Mouse (Mus musculus) urinary bladder, postnatal 25 days (tissue): ENCODE measurements at regions not wholly inside any gene's neighbourhood (a gene's known extent, or its start where the extent isn't known, plus 50 kb on each side); places are given as distances from the start of the nearest gene placed in this dataset.
A peak's percentile ranks its signal among the peaks of the same experiment; 100 is the strongest.

ENCODE experiments used
- DNase-seq: peaks from one replicate; pipeline ENCODE4 v3.0.0; 2022; ENCODE audit warnings: low spot score

- DNase-seq, result no peak
These were observed 517.2 kb upstream of the Pkn2 start for GRCm38 (mm10) chr3:143398966-143399365.

DNA sequence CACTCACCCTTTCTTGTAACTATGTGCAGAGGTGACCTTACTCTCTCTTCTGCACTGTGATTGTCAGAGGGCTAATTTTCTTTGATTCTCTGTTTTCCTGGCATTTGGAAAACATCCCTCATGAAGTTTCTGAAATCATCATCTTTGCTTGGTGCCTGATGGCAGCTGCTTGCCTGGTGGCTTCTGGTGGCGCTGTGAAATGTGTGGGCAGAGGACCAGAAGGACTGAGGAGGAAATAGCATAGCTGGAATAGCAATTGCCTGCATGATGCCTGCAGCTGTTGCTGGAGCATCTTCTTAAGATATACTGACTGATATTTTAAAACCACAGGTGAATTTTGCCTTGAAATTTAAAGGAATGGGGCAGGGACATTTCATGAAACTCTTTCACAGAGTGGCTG is 502.6 kb upstream of the Pkn2 start:
- DNase-seq, result no peak

DNA sequence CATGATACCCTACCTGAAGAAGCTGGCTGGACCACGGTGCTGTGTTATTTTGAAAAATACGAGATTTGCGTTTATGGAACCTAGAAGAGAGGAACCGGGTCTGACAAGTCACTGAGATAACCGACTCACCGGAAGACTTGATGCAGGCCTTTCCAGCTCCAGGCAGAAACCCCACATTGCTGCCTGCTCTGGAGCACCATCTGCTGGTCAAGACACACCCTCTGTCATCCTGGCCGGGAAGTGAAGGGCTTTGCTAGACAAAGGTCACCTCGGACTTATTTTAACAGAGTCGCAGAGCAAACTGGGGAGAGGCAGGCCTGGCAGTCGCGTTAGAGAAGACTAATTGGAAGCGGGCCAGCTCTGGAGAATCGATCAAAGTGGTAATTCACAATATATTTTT is 497.4 kb upstream of the Pkn2 start:
- peak; percentile 64 for DNase-seq

GRCm38 (mm10) chr3:143377446-143377845 is 495.6 kb upstream of the Pkn2 start:
- no peak for DNase-seq

GRCm38 (mm10) chr3:143375527-143376061 is 493.8 kb upstream of the Pkn2 start:
- DNase-seq, result no peak

GRCm38 (mm10) chr3:143373501-143373900 is 491.7 kb upstream of the Pkn2 start:
- no peak for DNase-seq

DNA sequence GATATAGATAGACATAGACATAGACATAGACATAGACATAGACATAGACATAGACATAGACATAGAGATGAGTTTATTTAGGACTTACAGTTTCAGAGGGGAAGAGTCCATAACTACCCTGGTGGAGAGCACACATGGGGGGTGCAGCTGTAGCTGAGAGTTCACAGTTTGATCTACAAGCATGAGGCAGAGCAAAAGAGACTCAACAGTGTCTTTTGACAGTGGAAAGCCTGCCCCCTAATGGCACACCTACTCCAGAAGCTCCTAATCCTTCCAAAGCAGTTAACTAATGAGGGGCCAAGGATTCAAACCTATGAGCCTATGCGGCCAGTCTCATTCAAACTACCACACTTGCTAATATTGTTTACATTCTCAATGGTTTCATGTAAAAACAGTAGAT is 487.2 kb upstream of the Pkn2 start:
- no peak for DNase-seq

DNA sequence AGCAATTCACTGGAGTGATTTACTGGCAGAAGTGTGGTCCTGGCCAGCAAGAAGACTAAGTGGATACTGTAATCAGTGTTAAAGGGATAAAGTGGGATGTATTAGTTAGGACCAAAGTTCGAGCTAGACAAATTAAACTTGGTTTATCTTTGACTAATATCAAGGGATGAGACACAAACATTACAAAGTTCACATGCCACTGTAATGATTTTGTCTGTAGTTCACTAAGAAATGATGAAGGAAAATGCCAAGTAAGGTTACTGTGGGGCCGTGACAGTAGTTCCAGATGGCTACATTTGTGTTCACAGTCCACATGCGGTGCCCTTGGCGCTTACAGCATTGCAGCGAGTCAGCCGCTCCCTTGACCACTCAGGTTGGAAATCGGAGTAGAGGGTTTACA is 458.2 kb upstream of the Pkn2 start:
- DNase-seq, result no peak

DNA sequence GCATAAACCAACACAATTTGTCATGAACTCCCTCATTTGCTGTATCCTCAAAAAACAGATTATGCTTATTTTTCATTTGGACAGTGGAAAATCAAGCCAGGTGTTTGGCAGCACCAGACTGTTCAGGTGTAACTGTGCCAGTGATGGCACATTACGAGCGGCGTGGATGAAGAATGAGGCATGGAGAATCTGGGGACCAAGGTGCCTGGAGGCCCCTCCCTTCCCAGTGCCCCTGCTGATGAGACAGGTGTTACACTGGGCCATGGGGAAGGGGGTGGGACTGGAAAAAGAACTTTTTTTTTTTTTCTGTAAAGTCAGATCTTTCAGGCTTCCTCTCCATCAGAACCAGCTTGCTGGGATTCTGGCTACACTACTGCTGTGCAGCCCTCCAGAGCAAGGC is 451.5 kb upstream of the Pkn2 start:
- DNase-seq, result no peak

DNA sequence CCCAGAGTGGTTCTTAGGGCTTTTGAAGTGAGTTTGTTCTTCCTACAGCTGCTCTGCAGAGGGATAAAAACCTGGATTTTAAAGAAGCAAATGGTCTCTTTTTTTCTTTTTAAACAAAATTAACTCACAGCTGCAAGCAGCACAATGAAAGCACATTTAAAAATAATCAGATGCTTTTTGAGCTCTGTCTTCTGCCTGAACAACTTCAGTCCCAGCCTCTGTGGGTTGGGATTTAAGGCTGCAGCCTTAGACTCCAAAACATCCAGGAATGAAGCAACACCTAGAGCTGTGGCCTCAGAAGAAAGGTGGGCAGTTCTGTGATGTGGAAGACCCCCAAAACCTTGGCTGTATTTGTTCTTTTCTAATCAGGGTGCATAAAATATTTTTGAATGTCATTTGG is 446.7 kb upstream of the Pkn2 start:
- no peak for DNase-seq

DNA sequence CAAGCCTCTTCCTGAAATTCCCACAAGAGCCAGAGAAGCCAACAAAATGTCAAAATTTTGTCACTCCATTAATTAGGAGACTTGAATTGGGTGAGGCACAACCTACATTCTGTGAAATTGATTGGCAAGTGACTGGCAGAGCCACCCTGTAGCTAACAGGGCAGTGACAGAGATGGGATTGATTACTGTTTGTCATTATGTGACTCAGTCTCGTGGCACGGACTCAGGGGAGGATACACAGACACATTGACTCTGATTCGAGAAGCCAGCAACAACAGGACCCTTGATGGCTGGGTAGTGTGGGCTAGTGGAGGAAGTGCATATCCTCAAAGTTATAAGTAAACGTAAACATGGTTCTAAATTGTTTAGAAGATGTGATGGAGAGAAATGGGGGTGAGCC is 445.8 kb upstream of the Pkn2 start:
- no peak for DNase-seq

- no peak for DNase-seq
These were observed 434.7 kb upstream of the Pkn2 start for GRCm38 (mm10) chr3:143316457-143316856.

GRCm38 (mm10) chr3:143291793-143292192 is 410.0 kb upstream of the Pkn2 start:
- no peak for DNase-seq

DNA sequence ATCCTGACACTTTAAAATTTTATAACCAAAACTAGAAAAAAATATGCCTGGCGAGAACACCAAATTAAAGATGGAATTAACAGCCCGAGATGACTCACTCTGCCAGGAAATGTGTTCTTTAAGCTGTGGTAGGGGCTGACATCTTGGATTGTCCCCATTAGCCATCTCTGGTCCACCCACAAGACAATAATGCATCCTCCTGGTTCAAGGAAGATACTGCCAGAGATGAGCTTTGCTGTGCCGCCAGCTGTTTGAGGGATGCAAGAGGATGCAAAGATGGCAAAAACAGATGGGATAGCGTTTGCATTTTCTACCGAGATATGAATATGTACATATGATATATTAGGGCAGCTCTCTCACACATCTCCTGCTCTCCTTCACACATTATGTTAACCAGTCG is 382.3 kb upstream of the Pkn2 start:
- DNase-seq, result no peak

- DNase-seq, result no peak
These were observed 370.8 kb upstream of the Pkn2 start for GRCm38 (mm10) chr3:143252643-143253042.

DNA sequence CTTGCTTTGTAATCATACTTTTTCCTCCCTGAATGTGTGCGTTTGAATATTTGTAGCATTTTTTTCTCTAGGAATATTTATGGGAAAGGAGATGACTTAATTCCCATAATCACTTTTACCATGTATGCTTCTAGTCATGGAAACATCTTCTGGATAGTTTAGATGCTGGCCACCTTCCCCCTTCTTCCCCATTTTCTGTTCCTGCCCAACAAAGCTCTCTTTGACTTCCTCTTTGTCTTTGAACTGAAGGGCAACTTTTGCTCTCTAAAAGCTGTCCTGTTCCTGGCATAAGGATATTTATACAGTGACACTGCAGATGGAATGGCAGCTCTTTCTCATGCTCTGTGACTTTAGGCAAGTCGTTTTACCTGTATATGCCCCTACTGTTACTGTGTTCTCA is 370.2 kb upstream of the Pkn2 start:
- DNase-seq, result no peak

GRCm38 (mm10) chr3:143242691-143243090 is 360.9 kb upstream of the Pkn2 start:
- DNase-seq, result no peak

DNA sequence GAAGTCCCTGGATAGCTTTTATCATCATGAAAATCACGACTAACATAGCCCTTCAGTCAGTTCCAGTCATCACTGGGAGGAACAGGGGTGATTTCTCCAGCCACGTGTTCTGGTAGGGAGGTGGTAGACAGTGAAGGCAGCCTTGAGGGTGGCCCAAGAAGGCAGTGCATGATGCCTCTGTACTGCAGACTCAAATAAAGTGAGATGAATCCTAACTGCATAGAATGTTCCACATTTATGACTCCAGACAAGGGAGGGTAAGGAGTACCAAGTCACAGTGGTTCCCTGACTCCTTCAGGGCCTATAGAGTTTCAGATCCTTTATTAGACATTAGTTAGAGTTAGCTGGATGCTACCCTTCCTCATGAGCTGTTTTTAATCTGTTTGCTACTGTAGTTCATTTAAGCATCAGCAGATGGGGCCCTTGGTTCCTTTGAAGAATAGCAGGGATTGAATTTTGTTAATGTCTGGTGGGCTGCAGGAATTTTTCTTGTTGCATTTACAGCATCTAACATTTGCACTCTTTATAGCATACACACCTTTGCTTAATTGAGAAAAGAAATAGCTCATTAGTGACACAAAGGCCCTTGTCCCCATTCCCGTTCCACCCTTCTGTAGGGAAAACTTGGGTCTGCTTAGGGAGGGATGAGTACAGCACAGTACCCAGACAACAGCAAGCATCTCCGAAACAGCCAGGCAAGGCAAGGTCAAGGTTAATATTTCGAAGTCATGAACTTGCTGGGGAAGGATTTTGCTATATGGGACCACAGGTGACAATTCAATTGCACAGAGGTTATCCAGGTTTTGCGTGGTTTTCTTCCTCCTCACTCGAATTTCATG is 359.0 kb upstream of the Pkn2 start:
- DNase-seq, result no peak

DNA sequence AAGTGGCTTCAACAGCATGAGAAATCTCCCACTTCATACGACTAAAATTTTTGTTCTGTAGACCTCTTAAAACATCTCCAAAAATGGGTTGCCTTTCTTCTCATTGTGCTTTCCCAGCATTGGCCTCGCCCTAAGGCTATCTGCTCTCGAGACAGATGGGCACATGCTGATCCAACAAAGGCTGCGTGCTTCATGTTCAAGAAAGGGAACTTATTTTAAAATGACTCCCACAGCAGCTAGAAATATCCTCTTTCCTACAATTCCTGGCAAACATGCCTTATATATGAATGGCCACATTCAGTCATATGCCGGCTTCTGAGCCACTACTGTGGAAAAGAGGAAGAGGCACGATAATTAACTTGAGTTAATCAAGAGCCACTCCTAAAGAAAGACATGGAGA is 356.7 kb upstream of the Pkn2 start:
- no peak for DNase-seq

DNA sequence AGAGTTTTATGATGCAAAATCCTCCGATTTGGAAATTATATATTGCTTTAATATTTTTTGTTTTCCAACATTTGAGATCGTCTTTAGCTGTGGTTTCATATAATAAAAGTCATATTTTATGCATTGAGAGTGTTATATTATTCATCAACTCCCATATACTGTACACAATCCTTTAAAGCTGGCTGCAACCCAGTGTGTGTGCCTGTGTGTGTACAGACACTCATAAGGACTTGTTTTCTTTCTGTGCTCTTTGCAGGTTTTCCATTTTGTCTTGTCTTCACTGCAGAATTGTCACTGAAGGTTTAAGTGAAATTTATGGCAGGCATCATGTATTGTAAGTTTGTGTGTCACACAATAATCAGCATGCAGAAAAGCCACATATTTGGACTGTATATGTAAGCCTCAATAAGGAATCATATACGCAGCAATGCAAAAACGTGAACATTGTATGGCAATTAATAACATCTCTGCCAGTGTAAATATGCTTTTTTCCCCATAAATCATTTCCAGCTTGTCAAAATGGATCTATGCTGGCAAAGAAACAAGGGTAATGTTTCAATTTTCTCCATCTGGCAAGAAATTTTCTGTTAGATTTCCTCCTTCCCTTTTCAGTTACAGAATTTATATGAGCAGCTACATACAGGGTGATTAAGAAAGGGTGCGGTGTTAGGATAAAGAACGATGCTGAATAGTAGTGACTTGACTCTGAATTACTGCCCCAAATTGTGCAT is 342.4 kb upstream of the Pkn2 start:
- DNase-seq, result no peak

DNA sequence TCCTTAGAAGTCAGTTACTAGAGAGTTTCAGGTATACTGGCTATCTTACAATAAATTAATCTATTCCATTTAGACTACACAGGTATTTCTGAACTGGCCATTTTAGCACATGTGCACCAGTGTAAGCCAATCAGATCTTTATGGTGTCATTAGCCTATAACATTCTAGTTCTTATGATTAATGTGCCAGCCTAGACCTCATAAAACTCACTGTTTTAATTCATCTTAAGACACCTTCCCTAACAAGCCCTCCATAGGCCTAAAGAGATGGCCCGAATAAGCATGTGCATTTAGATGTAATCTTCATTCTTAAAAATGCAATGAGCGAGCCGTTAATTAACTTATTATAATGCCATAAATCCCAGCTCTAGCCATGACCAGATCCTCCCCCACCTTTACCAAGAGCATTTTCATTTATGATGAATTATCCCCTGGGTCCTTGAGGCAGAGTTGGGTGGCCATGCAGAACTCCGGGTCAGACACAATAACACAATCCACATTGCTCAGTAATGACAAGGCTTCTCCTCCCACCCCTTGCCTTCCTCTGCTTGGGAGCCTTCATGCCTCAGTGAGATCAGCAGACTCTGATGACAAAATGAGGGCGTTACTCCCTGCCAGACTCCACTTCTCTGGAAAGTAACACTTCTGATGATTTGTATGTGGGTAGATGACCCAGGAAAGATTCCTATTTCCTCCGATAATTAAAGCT is 311.6 kb upstream of the Pkn2 start:
- DNase-seq, result no peak

- no peak for DNase-seq
These were observed 307.1 kb upstream of the Pkn2 start for GRCm38 (mm10) chr3:143188931-143189330.

GRCm38 (mm10) chr3:143173971-143174370 is 292.2 kb upstream of the Pkn2 start:
- no peak for DNase-seq
